Mouse (Mus musculus) small intestine, adult 2 months (tissue): Measurements from ENCODE around the gene Sytl1.

Experiments
- CTCF ChIP-seq: fragments of 200-500 bp; IDR thresholded peaks from 2 replicates; pipeline ENCODE4 v1.5.1; 2012; ENCODE audit warnings: low read depth, mild to moderate bottlenecking, control low read depth, inconsistent platforms, low read length, moderate library complexity, mixed read lengths; ENCODE audit not compliant: insufficient replicate concordance, insufficient read length; ENCODE audit errors: extremely low read depth
- POLR2A ChIP-seq: fragments of 200-500 bp; IDR thresholded peaks from 2 replicates; pipeline ENCODE4 v1.6.1; 2012; ENCODE audit warnings: low read depth, mild to moderate bottlenecking, control low read depth, inconsistent platforms, low read length, moderate library complexity

DNA sequence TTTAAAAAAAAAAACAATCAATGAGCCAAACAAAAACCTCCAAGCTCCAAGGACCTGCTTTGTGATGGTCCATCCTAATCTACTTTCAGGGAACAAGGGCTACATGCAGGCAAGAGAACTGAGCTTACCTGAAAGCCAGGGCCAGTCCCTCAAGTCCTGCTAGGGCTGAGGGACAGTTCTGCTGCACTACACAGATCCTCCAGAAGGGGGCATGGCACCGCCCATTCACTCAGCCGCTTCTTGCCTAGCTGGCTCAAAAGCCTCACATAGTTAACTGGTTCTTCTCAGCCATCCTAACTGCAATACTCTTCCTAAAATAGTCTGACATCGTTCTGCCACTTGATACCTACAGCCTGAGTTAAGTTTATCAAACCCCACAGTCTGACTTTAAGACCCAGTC is 44.4 kb upstream of the Sytl1 start:
- TF ChIP-seq CTCF (peak; percentile 70; the same call in 1 of the 2 replicates), POLR2A (no peak)
